Mouse (Mus musculus): Measurements from ENCODE around the gene Gdf2. TPM values are rescaled to one million over a fixed set of nuclear protein-coding genes. Genes with fewer than 3 reads are reported as not detected.
A peak's percentile ranks its signal among the peaks of the same experiment; 100 is the strongest.

The Gdf2 gene
- total RNA-seq, 2 experiments from 2014 or later = not detected

GRCm38 (mm10) chr14:33953761-33954160 lies 12.9 kb downstream of the Gdf2 start, which contains the start of gene Rbp3:
Gene Rbp3, plus strand, starts transcription at chr14:33954003.
- intact Hi-C loops (cut with DNase I) = no loop called here
- DNase-seq = no peak

GRCm38 (mm10) chr14:33956055-33956454 lies 15.2 kb downstream of the Gdf2 start:
- DNase-seq = no peak
- intact Hi-C loops (cut with DNase I) = no loop called here

- intact Hi-C loops (cut with DNase I) = no loop called here
- DNase-seq = no peak
These were observed 17.3 kb downstream of the Gdf2 start for GRCm38 (mm10) chr14:33958186-33958585.

DNA sequence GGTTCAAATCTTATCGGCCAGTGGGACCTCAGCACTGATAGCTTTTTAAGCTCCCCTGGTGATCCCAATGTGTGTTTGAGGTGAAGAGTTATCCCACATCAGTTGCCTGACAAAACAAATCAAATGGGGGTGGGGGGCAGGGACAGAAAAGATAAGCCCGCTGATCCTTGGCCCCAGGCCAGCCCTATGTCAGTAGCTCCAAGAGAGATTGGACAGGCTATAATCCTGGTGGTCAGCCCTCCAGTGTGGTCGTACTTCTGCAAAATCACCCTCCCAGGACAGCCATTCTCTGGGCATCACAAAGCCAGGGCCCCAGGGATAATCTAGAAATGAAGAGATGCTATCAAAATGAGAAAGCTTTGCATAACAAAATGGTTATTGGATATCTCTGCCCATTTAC lies 18.0 kb downstream of the Gdf2 start:
- no peak for DNase-seq
- intact Hi-C loops (cut with DNase I) = no loop called here

GRCm38 (mm10) chr14:33959341-33959740 lies 18.5 kb downstream of the Gdf2 start:
- intact Hi-C loops (cut with DNase I) = no loop called here
- peak; percentile 60 for DNase-seq

GRCm38 (mm10) chr14:33965675-33966074 lies 24.8 kb downstream of the Gdf2 start:
- no peak for DNase-seq
- intact Hi-C loops (cut with DNase I) = no loop called here

DNA sequence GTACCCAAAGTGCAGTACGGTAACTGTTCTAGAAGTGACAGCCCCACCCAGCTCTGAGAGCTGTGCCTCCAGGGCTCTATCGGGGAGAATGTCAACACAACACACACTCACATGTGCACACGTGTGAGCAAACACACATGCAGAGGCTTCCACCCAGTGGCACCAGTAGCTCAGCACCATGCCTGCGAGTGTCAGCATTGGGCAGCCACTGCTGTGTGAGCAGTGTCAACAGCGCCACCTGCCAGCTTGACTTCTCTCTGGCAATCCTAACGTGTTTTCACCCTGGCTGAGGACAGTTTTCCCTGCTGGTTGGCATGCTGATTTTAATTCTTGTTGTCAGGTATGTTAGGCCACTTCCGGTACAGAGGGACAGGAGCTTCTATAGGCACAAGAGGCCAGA lies 31.8 kb downstream of the Gdf2 start:
- intact Hi-C loops (cut with DNase I) = no loop called here
- peak; percentile 56 for DNase-seq

- no peak for DNase-seq
- intact Hi-C loops (cut with DNase I) = no loop called here
These were observed 33.9 kb downstream of the Gdf2 start for GRCm38 (mm10) chr14:33974752-33975151.

DNA sequence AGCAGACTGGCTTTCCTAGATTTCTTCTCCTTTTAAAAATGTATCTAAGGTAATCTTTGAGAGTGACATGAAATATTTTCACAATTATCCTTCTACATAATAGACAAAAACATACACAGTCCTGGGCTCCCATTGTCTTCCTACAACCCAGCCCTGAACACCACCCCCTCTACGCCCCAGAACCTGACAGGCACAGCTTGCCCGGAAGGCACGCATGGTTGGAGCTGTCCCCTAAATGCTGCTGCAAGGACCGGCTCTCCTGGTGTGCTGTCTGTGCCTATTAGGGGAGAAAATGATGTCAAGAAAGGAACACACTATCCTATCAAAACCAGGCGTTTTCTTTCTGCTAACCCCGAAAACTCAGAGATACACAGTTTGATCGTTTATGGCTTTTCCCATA lies 36.9 kb downstream of the Gdf2 start:
- intact Hi-C loops (cut with DNase I) = no loop called here
- peak; percentile 56 for DNase-seq

DNA sequence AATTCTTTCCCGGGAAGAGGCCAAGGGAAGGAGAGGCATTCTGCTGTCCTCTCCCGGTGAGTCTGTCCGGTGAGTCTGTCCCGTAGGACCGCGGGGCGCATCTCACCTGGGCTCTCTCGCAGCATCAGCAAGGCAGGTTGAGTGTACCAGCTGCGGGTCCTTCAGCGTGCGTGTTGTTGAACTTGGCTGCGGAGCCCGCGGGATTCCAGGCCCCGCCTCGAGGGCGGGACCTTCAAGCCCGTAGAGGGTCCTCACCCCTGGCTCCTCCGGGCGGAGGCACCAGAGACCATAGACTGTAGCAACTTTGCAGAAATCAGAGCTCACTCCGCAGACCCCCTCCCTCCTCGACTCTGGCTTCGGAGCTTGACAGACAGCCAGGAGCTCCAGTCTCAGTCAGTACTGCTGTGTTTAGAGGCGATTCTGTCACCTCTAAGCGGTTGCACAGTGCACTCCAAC lies 37.8 kb downstream of the Gdf2 start, which contains the start of gene Zfp488:
Zfp488 (minus strand) TSS at position 161 of the 456 bp plus-strand sequence.
- peak; percentile 60 for DNase-seq
- intact Hi-C loops (cut with DNase I) = no loop called here

- no peak for DNase-seq
- intact Hi-C loops (cut with DNase I) = no loop called here
These were observed 48.4 kb downstream of the Gdf2 start for GRCm38 (mm10) chr14:33989201-33989600.

DNA sequence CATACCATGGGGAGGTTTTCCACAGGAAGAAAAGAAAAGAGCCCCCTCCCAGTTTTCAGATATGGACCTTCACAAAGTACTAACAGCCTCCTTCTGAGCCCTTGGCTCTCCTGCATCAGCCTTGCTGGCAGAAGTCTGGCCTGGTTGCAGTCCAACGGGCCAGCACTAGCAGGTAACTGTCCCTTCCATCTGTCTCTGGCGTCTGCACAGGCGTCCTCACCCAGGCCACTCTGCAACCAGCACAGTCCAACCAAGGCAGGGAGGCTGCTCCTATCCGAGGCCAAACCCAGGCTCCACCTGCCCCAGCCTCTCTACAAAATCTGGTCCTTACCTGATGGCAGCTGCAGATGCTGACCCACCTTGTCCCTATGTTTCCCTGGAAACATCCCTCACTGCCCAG lies 51.1 kb downstream of the Gdf2 start:
- intact Hi-C loops (cut with DNase I) = no loop called here
- no peak for DNase-seq

- no peak for DNase-seq
- intact Hi-C loops (cut with DNase I) = no loop called here
These were observed 52.2 kb downstream of the Gdf2 start for GRCm38 (mm10) chr14:33993051-33993450.

- DNase-seq = no peak
- intact Hi-C loops (cut with DNase I) = no loop called here
These were observed 52.9 kb downstream of the Gdf2 start for GRCm38 (mm10) chr14:33993521-33994289.

Other genes with a start within 250 kb of the Gdf2 start
- gene Gdf10, start 17.5 kb upstream of the Gdf2 start, total RNA-seq (2021) = 1 to 10 TPM; 7.7 to 9.2 TPM
- under 1 TPM in 1 of 2 experiments, not detected in 1; 0.08 TPM for gene Rbp3, start 13.0 kb downstream of the Gdf2 start, total RNA-seq (2021)
- 1 to 10 TPM; 2.3 to 2.9 TPM for gene Zfp488, start 37.7 kb downstream of the Gdf2 start, total RNA-seq (2021)
- gene Gm30083, start 74.1 kb downstream of the Gdf2 start, total RNA-seq (2021) = not detected
- gene Gm5460, start 75.7 kb downstream of the Gdf2 start, total RNA-seq (2021) = not detected
- gene Antxrl, start 111.7 kb downstream of the Gdf2 start, total RNA-seq (2021) = not detected
- under 1 TPM; 0.42 to 0.52 TPM for gene Anxa8, start 144.9 kb downstream of the Gdf2 start, total RNA-seq (2021)
- not detected for gene A630023A22Rik, start 161.7 kb downstream of the Gdf2 start, total RNA-seq (2021)
- under 1 TPM in 1 of 2 experiments, not detected in 1; 0.16 TPM for gene Npy4r, start 211.4 kb downstream of the Gdf2 start, total RNA-seq (2021)

Data from left cerebral cortex, postnatal 4 days (tissue).